Mouse (Mus musculus): ENCODE results near the gene Myo9a.

GRCm38 (mm10) chr9:59943826-59944225 lies 193.1 kb downstream of the Myo9a start:
- TF ChIP-seq POLR2A (IDR thresholded peaks at IDR 0.05; ENCODE audit: borderline replicate concordance, insufficient read depth, low read length): no peak
- TF ChIP-seq CTCF (IDR thresholded peaks at IDR 0.05; ENCODE audit: borderline replicate concordance, insufficient read depth, low read depth, low read length): no peak

Data from cerebellum, adult 2 months (tissue).